Mouse (Mus musculus) forebrain, postnatal 0 days (tissue): Measurements from ENCODE around the gene Prox1. TPM values are rescaled to one million over a fixed set of nuclear protein-coding genes. Genes with fewer than 3 reads are reported as not detected.
A peak's percentile ranks its signal among the peaks of the same experiment; 100 is the strongest.

Source experiments
- ATAC-seq: fragments of 200-750 bp; cut with Nextera tagmentation; 2 replicates; pipeline ENCODE4 v1.8.0; 2017; ENCODE audit warnings: mild to moderate bottlenecking, moderate library complexity
- DNase-seq: peaks from one replicate; pipeline ENCODE4 v3.0.0-alpha.2; 2015
- H3K27ac ChIP-seq: fragments of 300-500 bp; sonication (generic); 2 replicates; pipeline ENCODE4 v1.5.1; 2014; ENCODE audit warnings: low read depth, mild to moderate bottlenecking, antibody characterized with exemption, low read length, moderate library complexity, mixed read lengths
- H3K27me3 ChIP-seq: fragments of 300-500 bp; sonication (generic); 2 replicates; pipeline ENCODE4 v1.6.1; 2014; ENCODE audit warnings: mild to moderate bottlenecking, low read length, mixed read lengths; ENCODE audit not compliant: insufficient read depth
- H3K36me3 ChIP-seq: fragments of 300-500 bp; sonication (generic); 2 replicates; pipeline ENCODE4 v1.6.1; 2014; ENCODE audit warnings: mild to moderate bottlenecking, moderate library complexity; ENCODE audit not compliant: insufficient read depth
- H3K4me1 ChIP-seq: fragments of 300-500 bp; sonication (generic); 2 replicates; pipeline ENCODE4 v1.6.1; 2014; ENCODE audit warnings: antibody characterized with exemption; ENCODE audit not compliant: insufficient read depth
- H3K4me2 ChIP-seq: fragments of 300-500 bp; sonication (generic); 2 replicates; pipeline ENCODE4 v1.6.1; 2014; ENCODE audit warnings: low read depth, mild to moderate bottlenecking, moderate library complexity
- H3K4me3 ChIP-seq: fragments of 300-500 bp; sonication (generic); 2 replicates; pipeline ENCODE4 v1.5.1; 2014; ENCODE audit warnings: low read depth, low read length, mixed read lengths
- H3K9ac ChIP-seq: fragments of 300-500 bp; sonication (generic); 2 replicates; pipeline ENCODE4 v1.6.1; 2014; ENCODE audit warnings: mild to moderate bottlenecking
- H3K9me3 ChIP-seq: fragments of 300-500 bp; sonication (generic); 2 replicates; pipeline ENCODE4 v1.6.1; 2016; ENCODE audit warnings: low read length
- CTCF ChIP-seq: sonication (generic); IDR thresholded peaks from 2 replicates; pipeline ENCODE4 v1.5.1; 2016; ENCODE audit warnings: antibody characterized with exemption, control low read depth, low read depth
- WGBS: fragments of 180-500 bp; shearing (Covaris S2); extraction: QIAGEN DNeasy Blood & Tissue Kit; methylation state at CpG from one replicate; pipeline ENCODE4 v1.1.7; 2014; 5-methylcytosine and 5-hydroxymethylcytosine counted together
- polyA plus RNA-seq: library from polyadenylated mRNA; unstranded; fragments of >200 nt; fragmentation: Nextera tagmentation; extraction: Ambion mirVana; gene quantifications from 2 replicates; pipeline ENCODE4 v1.2.1, GENCODE M21; 2015
- total RNA-seq: library from RNA; depleted of rRNA; stranded (reverse); fragments of >200 nt; gene quantifications from 2 replicates; pipeline ENCODE4 v1.2.3, GENCODE M21; 2014; rRNA removed

Prox1 gene
- total RNA-seq, result 13.4 and 24.8 TPM in 2 replicates
- 6.2 and 16.2 TPM in 2 replicates for polyA plus RNA-seq

DNA sequence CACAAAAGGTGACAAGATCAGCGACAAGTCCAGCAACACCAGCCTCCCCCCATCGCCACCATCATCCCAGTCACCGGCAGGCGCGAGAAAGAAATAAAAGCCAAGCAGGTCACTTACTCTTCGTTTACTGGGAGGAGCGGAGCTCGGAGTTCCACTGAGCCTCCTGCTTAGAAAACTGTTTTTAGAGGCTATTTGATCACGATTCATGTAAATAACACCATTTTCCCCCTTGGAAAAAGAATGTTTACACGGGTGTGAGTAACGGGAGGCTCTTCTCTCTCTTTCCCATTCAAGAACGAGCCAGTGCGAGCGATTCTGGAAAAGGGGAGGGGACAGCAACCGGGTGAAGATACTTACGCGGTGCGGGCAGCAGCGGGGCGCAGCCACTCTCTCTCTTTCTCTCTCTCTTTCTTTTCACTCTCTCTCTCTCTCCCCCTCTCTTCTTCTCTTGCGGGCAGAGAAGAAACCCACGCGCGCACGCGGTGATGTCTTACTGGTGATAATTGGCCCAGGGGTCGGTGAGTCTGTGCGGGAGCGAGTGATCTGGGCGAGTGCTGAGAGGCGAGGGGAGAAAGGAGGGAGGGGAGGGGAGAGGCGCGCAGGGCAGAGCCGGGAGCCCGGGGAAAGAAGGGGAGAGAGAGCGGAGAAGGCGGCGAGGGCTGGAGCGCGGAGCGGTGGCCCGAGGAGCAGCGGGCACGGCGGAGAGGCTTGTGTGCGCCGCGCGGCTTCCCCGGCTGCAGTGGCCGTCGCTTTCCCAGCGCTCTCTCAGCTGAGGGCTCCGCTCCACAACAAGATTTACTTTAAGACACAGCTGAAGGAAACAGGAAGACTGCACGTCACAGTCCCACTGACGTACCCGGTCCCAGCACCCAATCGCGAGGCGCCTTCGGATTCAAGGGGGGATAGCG lies at the start of gene Prox1:
Gene Prox1, minus strand, starts transcription at position 804 of the 908 bp plus-strand sequence.
- Histone ChIP-seq H3K4me2 (peak within 1 kb of the TSS; percentile 97), H3K9me3 (no peaks in the 10 kb centered on the region), H3K36me3 (no peaks in the 10 kb centered on the region), H3K4me3 (peak within 1 kb of the TSS; percentile 58), H3K4me1 (0 out of 2 replicates have a peak, but pooled peaks cover 5% of the 10 kb centered on the region), H3K27ac (peak within 1 kb of the TSS; percentile 69), H3K27me3 (peaks cover 40% of the 10 kb centered on the region), H3K9ac (peak within 1 kb of the TSS; percentile 51)
- WGBS, result 2% methylated on average over 61 of the region's 62 CpGs
- TF ChIP-seq CTCF, result no peak
- ATAC-seq, result peak; percentile 95
- peak; percentile 89 for DNase-seq

DNA sequence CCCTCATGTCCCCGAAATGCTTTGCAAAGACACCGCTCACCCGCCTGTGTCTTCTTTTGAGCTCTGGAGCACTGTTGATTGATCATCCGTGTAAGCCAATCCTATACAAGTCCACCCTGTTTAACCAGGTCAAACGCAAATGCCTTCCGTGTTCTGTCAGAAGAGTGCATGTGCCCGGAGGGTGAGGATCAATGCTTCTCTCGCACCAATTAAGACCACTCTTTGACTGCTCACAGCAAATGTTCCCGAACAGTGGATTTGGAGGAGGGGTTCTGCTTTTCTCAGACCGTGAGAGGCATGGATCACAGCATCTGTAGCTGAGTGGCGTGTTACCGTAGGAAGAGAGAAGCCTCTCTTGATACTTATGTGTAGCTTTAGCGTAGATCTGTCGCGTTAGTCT lies 46.1 kb upstream of the Prox1 start:
- H3K9me3 ChIP-seq, result no peaks in the 10 kb centered on the region
- no peak overlapping the region for H3K9ac ChIP-seq
- no peak overlapping the region for H3K4me2 ChIP-seq
- no peak overlapping the region for H3K4me3 ChIP-seq
- WGBS, result 83% methylated on average over 15 of the region's 15 CpGs
- no peaks in the 10 kb centered on the region for H3K36me3 ChIP-seq
- TF ChIP-seq CTCF, result no peak
- no peak overlapping the region for H3K27ac ChIP-seq
- H3K4me1 ChIP-seq, result no peaks in the 10 kb centered on the region
- DNase-seq (no peak), ATAC-seq (no peak)
- peaks cover 23% of the 10 kb centered on the region for H3K27me3 ChIP-seq

DNA sequence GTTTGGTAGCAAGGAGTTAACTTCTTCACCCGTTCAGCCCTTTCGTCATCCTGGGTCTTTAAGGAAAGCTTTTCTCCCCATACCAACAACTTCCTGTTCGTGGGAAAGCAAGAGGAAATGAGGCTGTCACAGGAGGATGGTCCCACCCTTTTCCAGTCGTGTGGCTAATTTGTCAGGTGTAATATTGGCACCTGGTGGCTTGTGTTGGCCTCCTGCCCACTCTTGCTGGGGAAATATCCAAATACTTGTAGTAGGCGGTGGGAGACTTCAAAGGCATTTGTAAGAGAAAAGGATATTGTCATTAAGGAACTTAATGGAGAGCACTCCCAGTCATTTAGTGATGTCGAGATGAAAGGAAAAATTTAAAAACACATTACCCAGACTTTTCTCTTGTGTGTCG lies 44.1 kb upstream of the Prox1 start:
- H3K4me3 ChIP-seq, result no peak overlapping the region
- ATAC-seq, result no peak
- 60% methylated on average over 7 of the region's 7 CpGs for WGBS
- H3K27ac ChIP-seq, result no peak overlapping the region
- no peak for TF ChIP-seq CTCF
- no peak overlapping the region for H3K4me2 ChIP-seq
- H3K9me3 ChIP-seq, result no peaks in the 10 kb centered on the region
- no peak for DNase-seq
- H3K9ac ChIP-seq, result no peak overlapping the region
- no peaks in the 10 kb centered on the region for H3K36me3 ChIP-seq
- peaks cover 22% of the 10 kb centered on the region for H3K27me3 ChIP-seq
- no peaks in the 10 kb centered on the region for H3K4me1 ChIP-seq

DNA sequence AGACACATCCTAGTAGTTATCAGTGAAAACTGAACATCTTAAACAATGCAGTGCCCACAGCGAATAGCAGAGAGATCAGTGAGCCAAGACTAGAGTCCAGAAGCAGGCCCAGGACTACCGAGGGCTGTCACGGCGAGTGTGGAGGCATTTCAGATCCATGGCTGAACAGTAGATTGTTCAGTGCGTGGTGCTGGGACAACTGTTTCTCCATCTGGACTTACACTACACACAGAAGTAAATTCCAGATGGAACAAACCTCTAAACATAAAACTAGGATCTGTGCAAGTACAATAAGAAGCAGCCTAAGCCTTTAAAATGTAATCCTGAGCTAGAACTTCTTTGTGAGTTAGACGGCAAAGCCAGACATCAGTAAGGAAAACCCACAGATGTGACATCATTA lies 42.7 kb upstream of the Prox1 start:
- ATAC-seq (peak; percentile 38; the same call in 1 of the 2 replicates), DNase-seq (peak; percentile 63)
- H3K9me3 ChIP-seq, result no peaks in the 10 kb centered on the region
- no peaks in the 10 kb centered on the region for H3K36me3 ChIP-seq
- no peak for TF ChIP-seq CTCF
- H3K27ac ChIP-seq, result no peak overlapping the region
- WGBS, result 69% methylated on average over 6 of the region's 6 CpGs
- no peak overlapping the region for H3K9ac ChIP-seq
- H3K4me1 ChIP-seq, result no peaks in the 10 kb centered on the region
- peaks cover 23% of the 10 kb centered on the region for H3K27me3 ChIP-seq
- H3K4me3 ChIP-seq, result no peak overlapping the region
- H3K4me2 ChIP-seq, result no peak overlapping the region

DNA sequence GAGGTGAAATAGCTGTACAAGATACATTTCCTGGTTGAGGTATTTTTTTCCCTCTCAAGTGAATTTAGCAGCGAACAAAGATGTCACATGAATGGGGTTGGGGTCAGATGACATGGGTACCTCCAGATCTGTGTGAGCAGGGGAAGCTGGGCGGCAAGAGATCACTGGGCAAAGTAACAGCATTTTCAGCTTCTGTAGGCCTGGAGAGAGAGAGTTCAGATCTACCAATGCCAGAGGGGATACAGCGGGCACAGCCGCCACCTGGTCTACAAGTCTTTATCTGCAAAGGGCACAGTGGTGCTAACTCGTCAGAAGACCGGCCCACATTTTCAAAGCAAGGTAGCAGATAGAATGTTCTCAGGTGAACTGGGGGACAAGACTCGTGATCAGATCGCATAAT lies 36.7 kb upstream of the Prox1 start:
- Histone ChIP-seq H3K27me3 (peaks cover 17% of the 10 kb centered on the region), H3K9me3 (no peaks in the 10 kb centered on the region), H3K36me3 (no peaks in the 10 kb centered on the region), H3K4me3 (no peak overlapping the region), H3K27ac (no peak overlapping the region), H3K9ac (no peak overlapping the region), H3K4me2 (no peak overlapping the region), H3K4me1 (no peaks in the 10 kb centered on the region)
- DNase-seq (no peak), ATAC-seq (no peak)
- WGBS, result 96% methylated on average over 8 of the region's 8 CpGs
- no peak for TF ChIP-seq CTCF

DNA sequence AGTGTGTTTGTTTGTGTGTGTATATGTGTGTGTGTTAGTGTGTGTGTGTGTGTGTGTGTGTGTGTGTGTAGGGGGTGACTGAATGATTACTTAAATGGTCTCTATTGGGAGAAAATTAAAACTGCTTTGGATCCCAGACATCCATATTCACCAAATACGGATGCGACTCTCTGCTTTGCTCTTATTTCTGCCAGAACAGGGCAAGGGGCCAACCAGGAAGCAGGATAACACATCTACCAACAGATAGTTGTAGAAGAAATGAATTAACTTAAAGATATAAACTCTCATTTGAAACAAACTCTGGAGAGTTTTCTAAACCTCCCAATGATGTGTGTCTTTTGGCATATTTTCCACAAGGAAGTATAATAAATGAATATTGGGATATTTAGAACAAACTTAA lies 35.2 kb upstream of the Prox1 start:
- DNase-seq (no peak), ATAC-seq (no peak)
- Histone ChIP-seq H3K4me2 (no peak overlapping the region), H3K9me3 (no peaks in the 10 kb centered on the region), H3K27ac (no peak overlapping the region), H3K9ac (no peak overlapping the region), H3K4me3 (no peak overlapping the region), H3K36me3 (no peaks in the 10 kb centered on the region), H3K4me1 (no peaks in the 10 kb centered on the region), H3K27me3 (peaks cover 17% of the 10 kb centered on the region)
- no peak for TF ChIP-seq CTCF
- WGBS, result 76% methylated on average over 2 of the region's 2 CpGs

DNA sequence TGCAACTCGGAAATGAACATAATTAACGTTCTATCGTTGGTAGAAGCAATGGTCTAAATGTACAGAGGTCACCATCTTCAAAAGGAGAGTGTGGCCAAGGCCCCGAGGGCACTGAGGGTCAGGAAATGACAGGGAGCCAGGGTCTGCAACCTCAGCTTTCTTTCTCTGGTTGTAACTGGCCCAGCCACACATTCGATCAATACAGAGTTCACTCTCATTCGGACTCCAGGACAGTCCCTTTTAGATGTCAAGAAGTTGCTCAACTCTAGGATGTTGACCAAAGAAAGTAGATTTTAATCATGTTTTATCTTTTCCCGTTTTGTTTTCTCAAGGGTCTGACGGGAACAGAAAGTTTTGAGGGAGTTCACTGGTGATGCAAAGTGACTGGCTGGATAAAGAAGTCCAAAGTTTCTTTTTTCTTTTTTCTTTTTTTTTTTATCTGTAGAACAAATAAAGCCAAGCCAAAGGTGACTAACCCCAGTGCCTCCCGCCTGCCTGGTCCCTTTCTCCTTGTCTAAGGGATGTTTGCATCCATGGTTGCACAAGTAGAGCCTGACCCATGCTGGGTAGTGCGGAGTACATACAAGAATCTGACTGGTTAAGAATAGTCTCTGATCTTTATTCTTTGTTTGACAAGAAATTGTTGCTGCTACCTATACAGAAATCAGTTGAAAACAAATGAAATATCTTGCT lies 34.0 kb upstream of the Prox1 start:
- Histone ChIP-seq H3K4me1 (no peaks in the 10 kb centered on the region), H3K27ac (no peak overlapping the region), H3K4me3 (no peak overlapping the region), H3K36me3 (no peaks in the 10 kb centered on the region), H3K9me3 (no peaks in the 10 kb centered on the region), H3K27me3 (peaks cover 16% of the 10 kb centered on the region), H3K4me2 (no peak overlapping the region), H3K9ac (no peak overlapping the region)
- no peak for TF ChIP-seq CTCF
- WGBS, result 75% methylated on average over 10 of the region's 10 CpGs
- DNase-seq (no peak), ATAC-seq (no peak)
